Mouse (Mus musculus): ENCODE measurements around the gene Ccdc116.

- TF ChIP-seq CTCF (IDR thresholded peaks at IDR 0.05; ENCODE audit: low read depth), result no peak
- no peak for TF ChIP-seq EP300 (IDR thresholded peaks at IDR 0.05; ENCODE audit: low read depth)
These were observed 46.8 kb upstream of the Ccdc116 start for GRCm38 (mm10) chr16:17193823-17194222.
